Mouse (Mus musculus) liver, embryonic 15.5 days (tissue): ENCODE results near the gene Cd47. TPM values are rescaled to one million over a fixed set of nuclear protein-coding genes. Genes with fewer than 3 reads are reported as not detected.

Experiments used
- ATAC-seq: fragments of 200-750 bp; cut with Nextera tagmentation; 2 replicates; pipeline ENCODE4 v1.8.0; 2017; ENCODE audit warnings: moderate number of reproducible peaks, mild to moderate bottlenecking, moderate library complexity; ENCODE audit not compliant: insufficient read depth
- H3K27ac ChIP-seq: fragments of 300-500 bp; sonication (generic); replicated peaks from 2 replicates; pipeline ENCODE4 v1.5.1; 2015; ENCODE audit warnings: mild to moderate bottlenecking, inconsistent platforms
- H3K27me3 ChIP-seq: fragments of 300-500 bp; sonication (generic); 2 replicates; pipeline ENCODE4 v1.6.1; 2015; ENCODE audit warnings: mild to moderate bottlenecking, inconsistent platforms
- H3K36me3 ChIP-seq: fragments of 300-500 bp; sonication (generic); replicated peaks from 2 replicates; pipeline ENCODE4 v1.6.1; 2015; ENCODE audit warnings: moderate library complexity, mild to moderate bottlenecking, inconsistent platforms
- H3K4me1 ChIP-seq: fragments of 300-500 bp; sonication (generic); replicated peaks from 2 replicates; pipeline ENCODE4 v1.6.1; 2015; ENCODE audit warnings: inconsistent platforms
- H3K4me2 ChIP-seq: fragments of 300-500 bp; sonication (generic); 2 replicates; pipeline ENCODE4 v1.6.1; 2015; ENCODE audit warnings: moderate library complexity, mild to moderate bottlenecking, inconsistent platforms
- H3K4me3 ChIP-seq: fragments of 300-500 bp; sonication (generic); replicated peaks from 2 replicates; pipeline ENCODE4 v1.5.1; 2015; ENCODE audit warnings: mild to moderate bottlenecking, inconsistent platforms
- H3K9ac ChIP-seq: fragments of 300-500 bp; sonication (generic); 2 replicates; pipeline ENCODE4 v1.6.1; 2015; ENCODE audit warnings: moderate library complexity, mild to moderate bottlenecking, inconsistent platforms
- H3K9me3 ChIP-seq: fragments of 300-500 bp; sonication (generic); replicated peaks from 2 replicates; pipeline ENCODE4 v1.6.1; 2016; ENCODE audit warnings: inconsistent platforms
- WGBS: fragments of 180-500 bp; shearing (Covaris S2); methylation state at CpG from one replicate; pipeline ENCODE4 v1.1.7; 2015; ENCODE audit warnings: mixed read lengths; ENCODE audit not compliant: insufficient replicate concordance; 5-methylcytosine and 5-hydroxymethylcytosine counted together
- polyA plus RNA-seq: library from polyadenylated mRNA; unstranded; fragments of >200 nt; fragmentation: Nextera tagmentation; extraction: Ambion mirVana; gene quantifications from 2 replicates; pipeline ENCODE4 v1.2.1, GENCODE M21; 2015

The Cd47 gene
- polyA plus RNA-seq, 1 experiment from 2014 or later = 301 TPM

DNA sequence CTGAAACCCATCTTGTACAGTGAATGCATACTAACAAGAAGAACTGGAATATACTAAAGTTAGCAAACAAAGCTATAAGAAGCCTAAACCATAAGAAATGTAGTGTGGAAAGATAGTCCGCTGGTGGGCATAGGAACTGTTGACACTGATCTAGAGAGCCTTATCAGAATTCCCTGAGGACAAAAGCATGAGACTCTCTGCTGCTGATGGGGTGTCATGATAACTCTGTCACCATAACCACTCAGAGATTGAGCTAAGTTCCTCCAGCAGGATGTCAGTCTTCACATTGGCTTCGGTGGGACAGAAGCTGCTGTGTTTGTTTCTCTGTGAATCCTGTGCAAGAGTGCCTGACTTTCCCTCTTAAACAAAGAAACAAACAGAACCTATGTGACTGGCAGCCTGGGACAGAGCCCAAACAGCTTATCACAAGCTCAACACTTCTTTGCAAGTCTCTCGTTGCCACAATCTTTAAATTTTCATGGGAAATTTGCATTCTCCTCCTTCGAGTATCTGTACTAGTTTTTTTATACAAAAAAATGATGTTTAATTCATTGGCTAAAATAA lies 33.9 kb downstream of the Cd47 start:
- Histone ChIP-seq H3K9me3 (no peaks in the 10 kb centered on the region), H3K4me2 (no peak overlapping the region; the same call in 1 of the 2 replicates), H3K4me3 (no peak overlapping the region), H3K9ac (peak overlapping the region; percentile 11; the same call in 1 of the 2 replicates), H3K4me1 (peaks cover 49% of the 10 kb centered on the region), H3K27me3 (no peaks in the 10 kb centered on the region), H3K36me3 (no peaks in the 10 kb centered on the region), H3K27ac (peak overlapping the region; percentile 67)
- no peak for ATAC-seq
- WGBS = 10% methylated on average over 4 of the region's 4 CpGs

DNA sequence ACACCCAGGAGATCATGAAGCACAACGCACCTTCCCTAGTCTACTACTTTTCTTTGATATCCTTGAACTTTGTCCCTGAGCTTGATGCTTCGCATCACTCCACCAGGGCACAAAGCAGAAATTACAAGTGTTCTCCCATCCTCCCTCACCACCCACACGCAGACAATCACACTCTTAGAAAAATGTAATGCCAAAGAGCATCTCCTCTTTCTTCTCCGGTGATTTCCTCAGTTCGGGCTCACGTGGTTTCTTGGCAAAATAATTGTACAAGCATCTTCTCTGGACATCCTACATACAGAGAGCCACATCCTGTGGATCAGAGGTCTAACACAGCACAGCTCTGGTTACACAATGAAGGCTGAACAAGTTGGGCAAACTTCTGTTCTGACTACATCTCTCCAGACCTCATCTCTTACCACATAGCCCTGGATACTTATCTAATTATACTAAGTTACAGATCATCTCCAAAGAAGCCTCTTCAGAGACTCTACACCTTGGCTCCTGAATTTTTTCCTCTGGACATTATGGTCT lies 36.4 kb downstream of the Cd47 start:
- H3K27me3 ChIP-seq = no peaks in the 10 kb centered on the region
- 78% methylated on average over 6 of the region's 6 CpGs for WGBS

DNA sequence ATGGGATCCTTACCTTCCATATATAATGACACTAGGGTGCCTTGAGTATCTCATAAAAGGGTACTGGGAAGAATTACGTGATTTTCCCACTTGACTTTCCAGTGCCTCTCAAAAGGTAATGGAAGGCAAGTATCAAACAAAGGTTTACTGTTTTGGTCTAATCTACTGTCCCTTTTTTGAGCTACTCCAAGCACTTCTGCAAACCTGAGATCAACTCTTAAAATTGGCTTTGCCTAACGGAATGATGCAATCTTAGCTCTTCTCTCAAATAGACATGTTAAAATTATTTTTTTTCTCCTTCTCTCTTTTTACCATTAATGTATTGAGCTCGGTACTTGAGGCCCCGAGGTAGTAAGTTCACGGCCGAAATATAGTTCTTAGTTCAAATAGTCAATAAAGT lies 38.6 kb downstream of the Cd47 start:
- ATAC-seq = no peak
- Histone ChIP-seq H3K36me3 (no peaks in the 10 kb centered on the region), H3K4me2 (peak overlapping the region; percentile 75), H3K4me1 (peaks cover 85% of the 10 kb centered on the region), H3K27ac (peak overlapping the region; percentile 99), H3K9me3 (no peaks in the 10 kb centered on the region), H3K27me3 (no peaks in the 10 kb centered on the region), H3K4me3 (no peak overlapping the region), H3K9ac (peak overlapping the region; percentile 66)
- WGBS = 61% methylated on average over 6 of the region's 6 CpGs

More for the DNA sequence above, 36.4 kb downstream of the Cd47 start:
- H3K9ac ChIP-seq = no peak overlapping the region
- H3K36me3 ChIP-seq = no peaks in the 10 kb centered on the region
- peaks cover 70% of the 10 kb centered on the region for H3K4me1 ChIP-seq
- H3K4me2 ChIP-seq = no peak overlapping the region
- peak overlapping the region; percentile 46 for H3K27ac ChIP-seq
- H3K4me3 ChIP-seq = no peak overlapping the region
- no peak for ATAC-seq
- H3K9me3 ChIP-seq = no peaks in the 10 kb centered on the region

DNA sequence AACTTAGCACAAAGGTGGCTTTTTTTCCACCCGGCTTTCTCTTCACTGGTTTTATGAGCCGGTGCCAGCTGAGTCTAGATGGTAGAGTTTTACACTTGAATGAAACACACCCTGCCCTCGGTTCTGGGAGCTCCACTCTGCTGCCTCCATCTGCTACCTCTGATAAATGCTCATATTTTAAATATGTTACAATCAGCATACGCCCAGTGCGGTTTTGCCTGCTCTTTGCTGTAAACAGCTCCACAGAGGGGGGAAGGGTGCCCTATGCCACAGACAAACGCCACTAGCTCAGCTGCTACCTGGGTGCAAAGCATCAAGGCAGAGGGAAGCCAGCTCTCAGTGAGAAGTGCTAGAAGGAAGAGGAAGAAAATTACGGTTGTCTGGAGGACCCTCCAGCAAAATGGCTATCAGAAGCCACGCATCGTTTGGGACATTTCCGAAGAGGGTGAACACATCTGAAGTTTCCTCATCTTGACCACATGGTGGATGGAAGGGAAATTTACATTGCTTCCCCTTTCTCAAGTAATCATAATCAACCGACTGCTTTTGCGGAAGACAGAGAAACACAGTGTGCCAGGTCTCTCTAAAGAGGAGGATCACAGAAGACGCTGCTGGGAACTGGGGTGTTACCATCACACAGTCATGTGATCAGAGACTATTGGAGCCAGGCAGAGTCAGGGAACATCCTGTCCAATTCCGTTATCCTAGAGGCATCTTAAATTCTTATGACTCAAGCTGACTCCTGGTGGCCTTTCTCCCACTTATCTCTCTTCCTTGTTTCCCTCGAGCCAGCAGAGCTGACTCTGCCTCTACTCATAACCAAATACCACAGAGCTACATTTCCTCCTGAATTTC lies 39.6 kb downstream of the Cd47 start:
- WGBS = 8% methylated on average over 15 of the region's 15 CpGs
- peak; percentile 98 for ATAC-seq
- peak overlapping the region; percentile 48 for H3K4me3 ChIP-seq
- peaks cover 85% of the 10 kb centered on the region for H3K4me1 ChIP-seq
- H3K36me3 ChIP-seq = no peaks in the 10 kb centered on the region
- peak overlapping the region; percentile 66 for H3K9ac ChIP-seq
- no peaks in the 10 kb centered on the region for H3K27me3 ChIP-seq
- H3K27ac ChIP-seq = peak overlapping the region; percentile 99
- no peaks in the 10 kb centered on the region for H3K9me3 ChIP-seq
- H3K4me2 ChIP-seq = peak overlapping the region; percentile 75

DNA sequence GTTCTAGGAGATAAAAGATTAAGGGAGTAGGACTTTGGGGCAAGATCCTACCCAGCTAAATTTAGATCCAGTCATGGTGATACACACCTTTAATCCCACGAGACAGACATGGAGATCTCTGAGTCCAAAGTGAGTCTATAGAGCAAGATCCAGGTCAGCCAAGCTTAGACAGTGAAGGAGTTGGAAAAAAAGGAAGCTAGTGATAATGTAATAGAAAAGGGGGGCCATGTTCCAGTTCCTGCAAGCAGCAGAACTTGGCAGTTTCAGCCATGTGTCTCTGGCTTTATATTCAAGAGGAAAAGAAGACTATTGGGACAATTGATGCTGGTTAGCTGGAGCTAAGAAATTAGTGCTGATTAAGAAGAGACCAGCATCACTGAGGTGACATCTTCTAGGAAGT lies 43.4 kb downstream of the Cd47 start:
- Histone ChIP-seq H3K27me3 (no peaks in the 10 kb centered on the region), H3K27ac (peak overlapping the region; percentile 56), H3K9ac (0 out of 2 replicates have a peak overlapping the region, but pooled peaks have one; percentile 6), H3K36me3 (no peaks in the 10 kb centered on the region), H3K4me1 (peaks cover 87% of the 10 kb centered on the region), H3K4me3 (no peak overlapping the region), H3K4me2 (no peak overlapping the region), H3K9me3 (no peaks in the 10 kb centered on the region)
- 37% methylated on average over 1 of the region's 1 CpGs for WGBS
- ATAC-seq = no peak

DNA sequence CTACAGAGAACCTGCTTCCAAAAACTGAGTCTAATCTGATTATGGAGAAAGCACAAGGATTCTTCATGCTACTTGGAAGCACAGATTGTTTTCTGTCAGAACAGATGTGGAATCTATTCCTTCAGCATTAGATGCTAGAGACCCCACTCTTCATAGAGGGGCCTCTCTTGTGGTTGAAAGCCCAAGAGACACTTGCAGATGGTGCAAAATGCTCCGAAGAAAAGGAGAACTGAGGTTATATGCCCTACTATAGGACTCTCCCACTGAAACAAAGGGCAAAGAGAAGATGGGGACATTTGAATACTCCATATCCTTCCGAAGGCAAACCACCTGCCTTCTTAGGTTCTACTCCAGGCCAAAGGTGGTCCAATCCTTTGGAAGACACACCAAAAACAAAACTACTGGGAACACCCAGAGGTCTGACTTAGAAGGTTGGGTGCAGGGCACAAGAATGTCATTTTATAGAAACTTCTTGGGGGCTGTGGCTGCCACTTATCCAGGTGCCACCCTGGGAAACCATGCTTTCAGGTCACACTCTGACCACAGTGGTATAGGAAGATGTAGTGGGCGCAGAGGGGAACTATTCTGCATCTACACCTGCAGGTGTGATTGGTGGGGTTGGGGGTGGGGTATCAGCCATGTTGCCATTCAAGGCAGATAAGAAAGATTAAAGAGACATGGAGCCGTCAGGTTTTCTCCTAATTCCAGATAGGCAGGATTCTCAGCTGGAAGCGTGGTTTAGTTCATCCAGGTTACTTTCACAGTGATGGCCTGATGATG lies 47.1 kb downstream of the Cd47 start:
- no peak for ATAC-seq
- Histone ChIP-seq H3K9me3 (no peaks in the 10 kb centered on the region), H3K4me1 (peaks cover 65% of the 10 kb centered on the region), H3K4me3 (no peak overlapping the region), H3K27ac (peak overlapping the region; percentile 70), H3K4me2 (no peak overlapping the region), H3K9ac (no peak overlapping the region), H3K36me3 (no peaks in the 10 kb centered on the region), H3K27me3 (no peaks in the 10 kb centered on the region)
- WGBS = 38% methylated on average over 5 of the region's 5 CpGs

DNA sequence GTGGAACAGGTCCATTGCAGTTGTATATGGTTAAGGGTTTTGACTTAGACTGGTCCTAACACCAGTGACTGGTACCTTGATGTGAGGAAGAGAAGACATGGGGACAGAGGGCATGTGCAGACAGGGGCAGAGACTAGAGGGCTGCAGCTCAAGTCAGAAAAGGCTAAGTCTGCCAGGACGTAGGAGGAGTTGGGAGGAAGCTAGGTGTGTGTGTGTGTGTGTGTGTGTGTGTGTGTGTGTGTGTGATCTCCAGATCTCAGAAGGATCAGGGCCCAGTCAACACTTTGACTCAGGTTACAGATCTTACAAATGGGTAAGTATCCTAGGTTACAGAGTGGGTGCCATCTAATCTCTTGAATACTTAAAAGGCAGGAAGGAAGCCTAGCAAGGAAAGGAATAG lies 48.3 kb downstream of the Cd47 start:
- Histone ChIP-seq H3K27ac (0 out of 2 replicates have a peak overlapping the region, but pooled peaks have one; percentile 70), H3K9ac (no peak overlapping the region), H3K4me1 (peaks cover 64% of the 10 kb centered on the region), H3K36me3 (no peaks in the 10 kb centered on the region), H3K4me3 (no peak overlapping the region), H3K9me3 (no peaks in the 10 kb centered on the region), H3K27me3 (no peaks in the 10 kb centered on the region), H3K4me2 (no peak overlapping the region)
- no peak for ATAC-seq
- 35% methylated on average over 1 of the region's 1 CpGs for WGBS

DNA sequence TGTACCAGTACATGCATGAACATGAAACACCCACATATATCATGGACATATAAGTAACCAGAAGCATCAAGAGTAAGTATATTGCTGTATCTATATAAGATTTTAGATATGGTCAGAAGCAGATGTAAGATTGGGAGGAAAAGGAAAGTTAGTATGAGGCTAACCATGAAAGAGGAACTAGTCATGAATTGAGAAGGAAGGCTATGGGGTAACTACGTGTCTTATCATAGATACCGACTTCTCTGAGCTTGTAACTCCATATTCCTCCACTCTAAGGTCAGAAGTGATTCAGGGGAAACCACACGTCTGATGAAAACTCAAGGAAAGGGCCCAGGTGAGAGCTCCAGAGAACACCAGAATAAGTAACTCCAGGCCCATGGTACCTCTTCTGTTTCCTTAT lies 52.6 kb downstream of the Cd47 start:
- H3K4me1 ChIP-seq = peaks cover 39% of the 10 kb centered on the region
- H3K27ac ChIP-seq = peak overlapping the region; percentile 100
- H3K27me3 ChIP-seq = no peaks in the 10 kb centered on the region
- peak overlapping the region; percentile 99 for H3K9ac ChIP-seq
- H3K4me2 ChIP-seq = peak overlapping the region; percentile 74
- H3K36me3 ChIP-seq = 0 out of 2 replicates have a peak, but pooled peaks cover under 1% of the 10 kb centered on the region
- peak overlapping the region; percentile 89 for H3K4me3 ChIP-seq
- no peak for ATAC-seq
- 7% methylated on average over 3 of the region's 3 CpGs for WGBS
- no peaks in the 10 kb centered on the region for H3K9me3 ChIP-seq

DNA sequence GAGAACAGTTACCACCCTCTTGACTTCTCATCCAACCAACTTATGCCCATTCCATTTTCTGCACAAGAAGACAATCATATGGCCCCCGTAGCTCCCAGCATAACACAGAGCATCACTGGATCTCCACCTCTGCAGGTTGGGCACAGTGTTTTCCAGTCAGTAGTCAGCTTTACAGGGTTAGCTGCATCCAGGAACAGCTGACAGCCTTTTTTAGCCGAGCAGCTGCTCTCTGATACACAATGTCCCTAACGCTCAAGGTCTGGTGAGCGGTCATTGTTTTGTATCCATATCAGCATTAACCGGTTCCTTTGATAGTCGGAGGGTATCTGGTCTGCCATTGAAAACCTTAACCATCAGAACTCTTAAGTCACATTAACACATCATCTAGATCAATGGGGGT lies 53.3 kb downstream of the Cd47 start:
- Histone ChIP-seq H3K9ac (peak overlapping the region; percentile 99; the same call in 1 of the 2 replicates), H3K9me3 (no peaks in the 10 kb centered on the region), H3K4me3 (peak overlapping the region; percentile 89), H3K27me3 (no peaks in the 10 kb centered on the region), H3K27ac (peak overlapping the region; percentile 100), H3K4me1 (peaks cover 38% of the 10 kb centered on the region), H3K36me3 (0 out of 2 replicates have a peak, but pooled peaks cover 6% of the 10 kb centered on the region), H3K4me2 (peak overlapping the region; percentile 74)
- WGBS = 64% methylated on average over 6 of the region's 6 CpGs
- no peak for ATAC-seq

DNA sequence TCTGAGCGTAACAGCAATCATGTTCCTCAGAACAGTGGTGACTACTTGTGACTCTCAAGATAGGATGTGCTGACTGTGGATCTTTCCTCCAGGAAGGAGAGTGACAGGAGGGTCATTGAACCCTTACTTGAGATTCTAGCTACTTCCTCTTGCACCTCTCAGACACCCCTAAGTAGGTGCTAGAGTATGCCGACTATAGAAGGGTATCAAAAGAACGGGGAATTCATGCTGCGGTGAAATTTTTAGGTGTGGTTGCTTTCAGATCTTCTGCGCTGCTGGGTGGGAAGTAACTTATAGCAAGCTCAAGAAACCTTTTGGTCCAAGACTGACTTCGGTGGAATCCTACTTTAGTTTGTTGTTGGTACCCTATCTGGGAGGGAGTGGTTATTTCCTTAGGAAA lies 53.9 kb downstream of the Cd47 start:
- Histone ChIP-seq H3K4me2 (peak overlapping the region; percentile 74), H3K27me3 (no peaks in the 10 kb centered on the region), H3K36me3 (peaks cover 8% of the 10 kb centered on the region; the same call in 1 of the 2 replicates), H3K27ac (peak overlapping the region; percentile 100), H3K9ac (peak overlapping the region; percentile 99), H3K9me3 (no peaks in the 10 kb centered on the region), H3K4me3 (peak overlapping the region; percentile 89), H3K4me1 (peaks cover 39% of the 10 kb centered on the region)
- no peak for ATAC-seq
- WGBS = 24% methylated on average over 6 of the region's 6 CpGs
